Mouse (Mus musculus) telencephalon, adult 2 months (tissue): Measurements from ENCODE around the gene Ppp4r3a.
A peak's percentile ranks its signal among the peaks of the same experiment; 100 is the strongest.

Experiments
- DNase-seq: peaks from one replicate; pipeline ENCODE4 v3.0.0-alpha.2; 2011; ENCODE audit warnings: low read depth, low spot score

Ppp4r3a gene

GRCm38 (mm10) chr12:101013078-101013665 is 70.3 kb downstream of the Ppp4r3a start:
- DNase-seq, result no peak

- DNase-seq, result no peak
Measured at GRCm38 (mm10) chr12:101012197-101013077, 71.1 kb downstream of the Ppp4r3a start.

- DNase-seq, result no peak
Measured at GRCm38 (mm10) chr12:101011017-101011416, 72.5 kb downstream of the Ppp4r3a start.

- no peak for DNase-seq
Measured at GRCm38 (mm10) chr12:101010148-101010920, 73.2 kb downstream of the Ppp4r3a start.

GRCm38 (mm10) chr12:101009225-101009624 is 74.3 kb downstream of the Ppp4r3a start:
- DNase-seq, result no peak

- DNase-seq, result no peak
Measured at GRCm38 (mm10) chr12:101008648-101009047, 74.9 kb downstream of the Ppp4r3a start.

GRCm38 (mm10) chr12:101007968-101008481 is 75.5 kb downstream of the Ppp4r3a start:
- peak; percentile 86 for DNase-seq

- no peak for DNase-seq
Measured at GRCm38 (mm10) chr12:101007427-101007826, 76.1 kb downstream of the Ppp4r3a start.

GRCm38 (mm10) chr12:101005665-101006420 is 77.7 kb downstream of the Ppp4r3a start:
- no peak for DNase-seq

GRCm38 (mm10) chr12:101004982-101005381 is 78.5 kb downstream of the Ppp4r3a start:
- no peak for DNase-seq

GRCm38 (mm10) chr12:101002801-101003513 is 80.5 kb downstream of the Ppp4r3a start:
- no peak for DNase-seq

GRCm38 (mm10) chr12:100999061-100999954 is 84.2 kb downstream of the Ppp4r3a start:
- DNase-seq, result no peak

- DNase-seq, result no peak
Measured at GRCm38 (mm10) chr12:100998564-100998962, 84.9 kb downstream of the Ppp4r3a start.

- no peak for DNase-seq
Measured at GRCm38 (mm10) chr12:100997830-100998563, 85.5 kb downstream of the Ppp4r3a start.

GRCm38 (mm10) chr12:100996378-100996898 is 87.1 kb downstream of the Ppp4r3a start:
- peak; percentile 72 for DNase-seq

GRCm38 (mm10) chr12:100995607-100996377 is 87.7 kb downstream of the Ppp4r3a start:
- no peak for DNase-seq

GRCm38 (mm10) chr12:100994140-100995015 is 89.1 kb downstream of the Ppp4r3a start:
- no peak for DNase-seq
